Mouse (Mus musculus) forebrain, embryonic 14.5 days (tissue): ENCODE data around the gene Larp4b. TPM values are rescaled to one million over a fixed set of nuclear protein-coding genes. Genes with fewer than 3 reads are reported as not detected.

Experiments
- polyA plus RNA-seq: library from polyadenylated mRNA; unstranded; fragments of >200 nt; fragmentation: Nextera tagmentation; extraction: Ambion mirVana; gene quantifications from 2 replicates; pipeline ENCODE4 v1.2.1, GENCODE M21; 2014

Gene Larp4b
- polyA plus RNA-seq, 1 experiment from 2014 or later = 37.0 TPM

Other genes starting within 250 kb of the Larp4b start
- 49.3 and 52.2 TPM in 2 replicates for gene Wdr37, start 222.0 kb upstream of the Larp4b start, polyA plus RNA-seq
- 85.6 and 85.9 TPM in 2 replicates for gene Idi1, start 208.4 kb upstream of the Larp4b start, polyA plus RNA-seq
- not detected in 2 replicates for gene Gm9745, start 145.7 kb upstream of the Larp4b start, polyA plus RNA-seq
- not detected in 2 replicates for gene Idi2, start 141.0 kb upstream of the Larp4b start, polyA plus RNA-seq
- 80.3 and 86.4 TPM in 2 replicates for gene Gtpbp4, start 97.8 kb upstream of the Larp4b start, polyA plus RNA-seq
- gene Dip2c, start 182.6 kb downstream of the Larp4b start, polyA plus RNA-seq = 13.2 and 15.6 TPM in 2 replicates